Comparison of ENCODE assay signal across 8 mouse cellular contexts in genomic region chr3:41563997-41564396, GRCm38 (mm10). TPM values are rescaled to one million over a fixed set of nuclear protein-coding genes. Genes with fewer than 3 reads are reported as not detected.
DNase-seq lines count a peak whose midpoint lies in the region; ATAC-seq and TF ChIP-seq lines count a peak whose summit lies in the region.

No protein-coding gene starts in this region.

- H3K27me3 ChIP-seq in E14TG2a.4 (ENCODE audit: insufficient read depth, low read length): no peaks in the 10 kb centered on the region
- H3K27me3 ChIP-seq in forebrain, embryonic 12.5 days: no peaks in the 10 kb centered on the region; the same call in 1 of the 2 replicates
- no peaks in the 10 kb centered on the region for H3K27me3 ChIP-seq in limb, embryonic 15.5 days
- H3K27me3 ChIP-seq in neural tube, embryonic 13.5 days: no peaks in the 10 kb centered on the region

- peak overlapping the region; percentile 91 for H3K9ac ChIP-seq in forebrain, embryonic 12.5 days
- H3K9ac ChIP-seq in limb, embryonic 15.5 days: peak overlapping the region; percentile 72
- H3K9ac ChIP-seq in neural tube, embryonic 13.5 days: peak overlapping the region; percentile 84

- H3K9me3 ChIP-seq in E14TG2a.4 (ENCODE audit: low read length): no peaks in the 10 kb centered on the region
- no peaks in the 10 kb centered on the region for H3K9me3 ChIP-seq in forebrain, embryonic 12.5 days
- H3K9me3 ChIP-seq in limb, embryonic 15.5 days: no peaks in the 10 kb centered on the region
- no peaks in the 10 kb centered on the region for H3K9me3 ChIP-seq in neural tube, embryonic 13.5 days

- 0% methylated on average over 7 of the region's 7 CpGs for WGBS in forebrain, embryonic 12.5 days
- WGBS in limb, embryonic 15.5 days: under 1% methylated on average over 7 of the region's 7 CpGs
- WGBS in neural tube, embryonic 13.5 days: 0% methylated on average over 7 of the region's 7 CpGs

- H3K4me2 ChIP-seq in forebrain, embryonic 12.5 days: peak overlapping the region; percentile 82
- H3K4me2 ChIP-seq in limb, embryonic 15.5 days: peak overlapping the region; percentile 98
- peak overlapping the region; percentile 87 for H3K4me2 ChIP-seq in neural tube, embryonic 13.5 days

- peaks cover 70% of the 10 kb centered on the region for H3K4me1 ChIP-seq in E14TG2a.4 (replicated peaks; ENCODE audit: low read depth, low read length)
- peaks cover 19% of the 10 kb centered on the region for H3K4me1 ChIP-seq in forebrain, embryonic 12.5 days
- peaks cover 16% of the 10 kb centered on the region for H3K4me1 ChIP-seq in limb, embryonic 15.5 days
- peaks cover 13% of the 10 kb centered on the region for H3K4me1 ChIP-seq in neural tube, embryonic 13.5 days (replicated peaks)

- peak; percentile 93 for DNase-seq in heart, adult 11 months
- DNase-seq in heart, adult 9 months (ENCODE audit: low spot score in 2 of 2): no peak
- no peak for DNase-seq in layer of hippocampus, postnatal 10 days (ENCODE audit: low spot score in 2 of 2)
- DNase-seq in Muller cell, postnatal 12 days (ENCODE audit: inconsistent ontology term): no peak

- ATAC-seq in forebrain, embryonic 12.5 days (ENCODE audit: low FRiP score): no peak
- ATAC-seq in limb, embryonic 15.5 days (ENCODE audit: insufficient number of reproducible peaks, low FRiP score, low TSS enrichment, low read depth): no peak
- ATAC-seq in neural tube, embryonic 13.5 days (ENCODE audit: low read depth): no peak

- peaks cover 68% of the 10 kb centered on the region for H3K36me3 ChIP-seq in E14TG2a.4 (ENCODE audit: insufficient read depth, low read length)
- H3K36me3 ChIP-seq in forebrain, embryonic 12.5 days (replicated peaks): no peaks in the 10 kb centered on the region
- no peaks in the 10 kb centered on the region for H3K36me3 ChIP-seq in limb, embryonic 15.5 days
- no peaks in the 10 kb centered on the region for H3K36me3 ChIP-seq in neural tube, embryonic 13.5 days

- no peak for TF ChIP-seq CTCF in E14TG2a.4 (conservative IDR thresholded peaks at IDR 0.05; ENCODE audit: low read length)

- H3K4me3 ChIP-seq in E14TG2a.4 (replicated peaks; ENCODE audit: low read length): peak overlapping the region; percentile 86
- H3K4me3 ChIP-seq in forebrain, embryonic 12.5 days (replicated peaks): peak overlapping the region; percentile 70
- peak overlapping the region; percentile 79 for H3K4me3 ChIP-seq in limb, embryonic 15.5 days
- peak overlapping the region; percentile 74 for H3K4me3 ChIP-seq in neural tube, embryonic 13.5 days

- peak overlapping the region; percentile 98 for H3K27ac ChIP-seq in forebrain, embryonic 12.5 days
- peak overlapping the region; percentile 92 for H3K27ac ChIP-seq in limb, embryonic 15.5 days
- H3K27ac ChIP-seq in neural tube, embryonic 13.5 days (replicated peaks): peak overlapping the region; percentile 97

RNA-seq across cellular contexts. Expression of gene Jade1, which starts 8.5 kb away (rescaled TPM):
- 20.9 and 21.9 TPM in 2 replicates for polyA plus RNA-seq in forebrain, embryonic 12.5 days (2016; fragmentation: Nextera tagmentation; extraction: Ambion mirVana)
- polyA plus RNA-seq in limb, embryonic 15.5 days (2015; fragmentation: Nextera tagmentation; extraction: Ambion mirVana): 12.0 and 12.7 TPM in 2 replicates
- 10.4 and 13.4 TPM in 2 replicates for polyA plus RNA-seq in neural tube, embryonic 13.5 days (2015; fragmentation: Nextera tagmentation; extraction: Ambion mirVana)
- total RNA-seq in layer of hippocampus, postnatal 10 days (2021): 10 to 100 TPM; 18.6 to 23.0 TPM
